Mouse (Mus musculus) G1E (cell line): ENCODE measurements around the gene Lrp2bp.

Experiments used
- CTCF ChIP-seq: IDR thresholded peaks from 2 replicates; pipeline ENCODE4 v1.5.1; 2012; ENCODE audit warnings: low read depth, low read length, inconsistent platforms, mixed read lengths
- TAL1 ChIP-seq: conservative IDR thresholded peaks from 2 replicates; pipeline ENCODE4 v1.6.1; 2012; ENCODE audit warnings: low read depth, low read length, inconsistent platforms, mixed read lengths

GRCm38 (mm10) chr8:45999138-45999783 lies at the start of gene Lrp2bp:
- TF ChIP-seq CTCF = no peak
- TF ChIP-seq TAL1 = no peak
